Mouse (Mus musculus) layer of hippocampus, postnatal 14 days (tissue): ENCODE results near the gene Nek11. TPM values are rescaled to one million over a fixed set of nuclear protein-coding genes. Genes with fewer than 3 reads are reported as not detected.

Experiments
- DNase-seq, 2 experiments: peaks; one replicate each; pipeline ENCODE4 v3.0.0; 2021 to 2022; ENCODE audit warnings: low spot score in 2 of 2, mixed read lengths in 1 of 2
- total RNA-seq, 2 experiments: library from RNA; stranded (reverse); gene quantifications; 2 replicates each; pipeline ENCODE4 v1.2.3; 2021

Nek11 gene
- total RNA-seq, 2 experiments from 2014 or later = 1.0 to 1.6 TPM

GRCm38 (mm10) chr9:105313250-105313649, 82.1 kb downstream of the Nek11 start:
- peak; percentile 10 to 13 for DNase-seq

GRCm38 (mm10) chr9:105312686-105313085, 82.6 kb downstream of the Nek11 start:
- no peak for DNase-seq

- DNase-seq = peak in 1 of 2 experiments; percentile 10
Measured at GRCm38 (mm10) chr9:105309553-105310281, 85.6 kb downstream of the Nek11 start.

- DNase-seq = no peak
Measured at GRCm38 (mm10) chr9:105306042-105306441, 89.3 kb downstream of the Nek11 start.

- DNase-seq = peak in 1 of 2 experiments; percentile 31
Measured at GRCm38 (mm10) chr9:105302230-105302629, 93.1 kb downstream of the Nek11 start.

- DNase-seq = no peak
Measured at GRCm38 (mm10) chr9:105301396-105301795, 93.9 kb downstream of the Nek11 start.

GRCm38 (mm10) chr9:105300738-105301325, 94.5 kb downstream of the Nek11 start:
- no peak for DNase-seq

- DNase-seq = no peak
Measured at GRCm38 (mm10) chr9:105284670-105285069, 110.7 kb downstream of the Nek11 start.

GRCm38 (mm10) chr9:105282725-105283124, 112.6 kb downstream of the Nek11 start:
- DNase-seq = peak; percentile 16 to 19

GRCm38 (mm10) chr9:105274925-105275324, 120.4 kb downstream of the Nek11 start:
- DNase-seq = no peak

GRCm38 (mm10) chr9:105274286-105274685, 121.0 kb downstream of the Nek11 start:
- DNase-seq = no peak

- DNase-seq = no peak
Measured at GRCm38 (mm10) chr9:105272241-105272640, 123.1 kb downstream of the Nek11 start.

GRCm38 (mm10) chr9:105263140-105263539, 132.2 kb downstream of the Nek11 start:
- DNase-seq = no peak

- no peak for DNase-seq
Measured at GRCm38 (mm10) chr9:105257668-105258067, 137.7 kb downstream of the Nek11 start.

- no peak for DNase-seq
Measured at GRCm38 (mm10) chr9:105254076-105254475, 141.2 kb downstream of the Nek11 start.

- DNase-seq = peak; percentile 11 to 12
Measured at GRCm38 (mm10) chr9:105252349-105253041, 142.8 kb downstream of the Nek11 start.

- no peak for DNase-seq
Measured at GRCm38 (mm10) chr9:105251256-105251655, 144.1 kb downstream of the Nek11 start.

GRCm38 (mm10) chr9:105244024-105244423, 151.3 kb downstream of the Nek11 start:
- DNase-seq = no peak

GRCm38 (mm10) chr9:105214434-105214833, 180.9 kb downstream of the Nek11 start:
- peak; percentile 6 to 19 for DNase-seq

GRCm38 (mm10) chr9:105200305-105200704, 195.0 kb downstream of the Nek11 start:
- no peak for DNase-seq

- no peak for DNase-seq
Measured at GRCm38 (mm10) chr9:105186725-105187124, 208.6 kb downstream of the Nek11 start.

- no peak for DNase-seq
Measured at GRCm38 (mm10) chr9:105182392-105182791, 212.9 kb downstream of the Nek11 start.
